Mouse (Mus musculus) G1E (cell line): Measurements from ENCODE around the gene Rab43.

Experiments
- CTCF ChIP-seq: IDR thresholded peaks from 2 replicates; pipeline ENCODE4 v1.5.1; 2012; ENCODE audit warnings: low read depth, low read length, inconsistent platforms, mixed read lengths
- GATA1 ChIP-seq: IDR thresholded peaks from 2 replicates; pipeline ENCODE4 v1.6.1; 2012; ENCODE audit warnings: borderline replicate concordance, low read length, inconsistent platforms, mixed read lengths
- POLR2AphosphoS5 ChIP-seq: IDR thresholded peaks from 2 replicates; pipeline ENCODE4 v1.6.1; 2012; ENCODE audit warnings: low read depth, low read length, inconsistent platforms; ENCODE audit not compliant: insufficient replicate concordance
- TAL1 ChIP-seq: conservative IDR thresholded peaks from 2 replicates; pipeline ENCODE4 v1.6.1; 2012; ENCODE audit warnings: low read depth, low read length, inconsistent platforms, mixed read lengths

- TF ChIP-seq CTCF = no peak
- no peak for TF ChIP-seq TAL1
- TF ChIP-seq GATA1 = no peak
- no peak for TF ChIP-seq POLR2AphosphoS5
Measured at GRCm38 (mm10) chr6:87759404-87759803, 52.6 kb downstream of the Rab43 start.
